Mouse (Mus musculus): Measurements from ENCODE around the gene Ntrk3. TPM values are rescaled to one million over a fixed set of nuclear protein-coding genes. Genes with fewer than 3 reads are reported as not detected.

Gene Ntrk3
- polyA plus RNA-seq, 1 experiment, result 6.1 TPM

GRCm38 (mm10) chr7:78462605-78463004 lies 275.2 kb downstream of the Ntrk3 start:
- Histone ChIP-seq H3K4me1 (ENCODE audit: control insufficient read depth, insufficient read depth, low read length) (no peaks in the 10 kb centered on the region), H3K4me3 (replicated peaks; ENCODE audit: extremely low read depth, low read depth, low read length) (no peak overlapping the region)
- WGBS, result 67% methylated on average over 5 of the region's 5 CpGs
- TF ChIP-seq CTCF (IDR thresholded peaks at IDR 0.05; ENCODE audit: insufficient read depth, low read length), result no peak
- TF ChIP-seq POLR2A (IDR thresholded peaks at IDR 0.05; ENCODE audit: borderline replicate concordance, extremely low read depth, low read depth, low read length), result no peak
- no peak for DNase-seq

- WGBS, result 40% methylated on average over 1 of the region's 1 CpGs
- H3K4me3 ChIP-seq (replicated peaks; ENCODE audit: extremely low read depth, low read depth, low read length), result no peak overlapping the region
- TF ChIP-seq POLR2A (IDR thresholded peaks at IDR 0.05; ENCODE audit: borderline replicate concordance, extremely low read depth, low read depth, low read length), result no peak
- TF ChIP-seq CTCF (IDR thresholded peaks at IDR 0.05; ENCODE audit: insufficient read depth, low read length), result no peak
- no peak for DNase-seq
- H3K4me1 ChIP-seq (ENCODE audit: control insufficient read depth, insufficient read depth, low read length), result no peaks in the 10 kb centered on the region
Observed at GRCm38 (mm10) chr7:78459021-78459420, 278.8 kb downstream of the Ntrk3 start.

GRCm38 (mm10) chr7:78451666-78452065 lies 286.1 kb downstream of the Ntrk3 start:
- Histone ChIP-seq H3K4me1 (ENCODE audit: control insufficient read depth, insufficient read depth, low read length) (no peaks in the 10 kb centered on the region), H3K4me3 (replicated peaks; ENCODE audit: extremely low read depth, low read depth, low read length) (no peak overlapping the region)
- 59% methylated on average over 2 of the region's 2 CpGs for WGBS
- no peak for DNase-seq
- no peak for TF ChIP-seq POLR2A (IDR thresholded peaks at IDR 0.05; ENCODE audit: borderline replicate concordance, extremely low read depth, low read depth, low read length)

- DNase-seq, result no peak
- WGBS, result 74% methylated on average over 6 of the region's 6 CpGs
- no peak for TF ChIP-seq CTCF (IDR thresholded peaks at IDR 0.05; ENCODE audit: insufficient read depth, low read length)
- TF ChIP-seq POLR2A (IDR thresholded peaks at IDR 0.05; ENCODE audit: borderline replicate concordance, extremely low read depth, low read depth, low read length), result no peak
- no peaks in the 10 kb centered on the region for H3K4me1 ChIP-seq (ENCODE audit: control insufficient read depth, insufficient read depth, low read length)
- no peak overlapping the region for H3K4me3 ChIP-seq (replicated peaks; ENCODE audit: extremely low read depth, low read depth, low read length)
Observed at GRCm38 (mm10) chr7:78449909-78450592, 287.8 kb downstream of the Ntrk3 start.

- TF ChIP-seq POLR2A (IDR thresholded peaks at IDR 0.05; ENCODE audit: borderline replicate concordance, extremely low read depth, low read depth, low read length), result no peak
- TF ChIP-seq CTCF (IDR thresholded peaks at IDR 0.05; ENCODE audit: insufficient read depth, low read length), result no peak
- no peak for DNase-seq
- 56% methylated on average over 2 of the region's 2 CpGs for WGBS
Observed at GRCm38 (mm10) chr7:78448841-78449240, 289.0 kb downstream of the Ntrk3 start.

GRCm38 (mm10) chr7:78443373-78444036 lies 294.3 kb downstream of the Ntrk3 start:
- 73% methylated on average over 5 of the region's 5 CpGs for WGBS
- Histone ChIP-seq H3K4me3 (replicated peaks; ENCODE audit: extremely low read depth, low read depth, low read length) (no peak overlapping the region), H3K4me1 (ENCODE audit: control insufficient read depth, insufficient read depth, low read length) (no peaks in the 10 kb centered on the region)
- DNase-seq, result no peak
- no peak for TF ChIP-seq POLR2A (IDR thresholded peaks at IDR 0.05; ENCODE audit: borderline replicate concordance, extremely low read depth, low read depth, low read length)
- TF ChIP-seq CTCF (IDR thresholded peaks at IDR 0.05; ENCODE audit: insufficient read depth, low read length), result no peak

More at GRCm38 (mm10) chr7:78448841-78449240, 289.0 kb downstream of the Ntrk3 start:
- H3K4me1 ChIP-seq (ENCODE audit: control insufficient read depth, insufficient read depth, low read length), result no peaks in the 10 kb centered on the region
- H3K4me3 ChIP-seq (replicated peaks; ENCODE audit: extremely low read depth, low read depth, low read length), result no peak overlapping the region

- Histone ChIP-seq H3K4me3 (replicated peaks; ENCODE audit: extremely low read depth, low read depth, low read length) (no peak overlapping the region), H3K4me1 (ENCODE audit: control insufficient read depth, insufficient read depth, low read length) (no peaks in the 10 kb centered on the region)
- DNase-seq, result no peak
- TF ChIP-seq POLR2A (IDR thresholded peaks at IDR 0.05; ENCODE audit: borderline replicate concordance, extremely low read depth, low read depth, low read length) (no peak), CTCF (IDR thresholded peaks at IDR 0.05; ENCODE audit: insufficient read depth, low read length) (no peak)
Observed at GRCm38 (mm10) chr7:78441706-78442105, 296.1 kb downstream of the Ntrk3 start.

GRCm38 (mm10) chr7:78440896-78441295 lies 296.9 kb downstream of the Ntrk3 start:
- TF ChIP-seq CTCF (IDR thresholded peaks at IDR 0.05; ENCODE audit: insufficient read depth, low read length), result no peak
- TF ChIP-seq POLR2A (IDR thresholded peaks at IDR 0.05; ENCODE audit: borderline replicate concordance, extremely low read depth, low read depth, low read length), result no peak
- 72% methylated on average over 3 of the region's 3 CpGs for WGBS
- no peak overlapping the region for H3K4me3 ChIP-seq (replicated peaks; ENCODE audit: extremely low read depth, low read depth, low read length)
- DNase-seq, result no peak
- no peaks in the 10 kb centered on the region for H3K4me1 ChIP-seq (ENCODE audit: control insufficient read depth, insufficient read depth, low read length)

- TF ChIP-seq CTCF (IDR thresholded peaks at IDR 0.05; ENCODE audit: insufficient read depth, low read length) (no peak), POLR2A (IDR thresholded peaks at IDR 0.05; ENCODE audit: borderline replicate concordance, extremely low read depth, low read depth, low read length) (no peak)
- Histone ChIP-seq H3K4me1 (ENCODE audit: control insufficient read depth, insufficient read depth, low read length) (no peaks in the 10 kb centered on the region), H3K4me3 (replicated peaks; ENCODE audit: extremely low read depth, low read depth, low read length) (no peak overlapping the region)
- 90% methylated on average over 6 of the region's 6 CpGs for WGBS
- DNase-seq, result no peak
Observed at GRCm38 (mm10) chr7:78440476-78440875, 297.3 kb downstream of the Ntrk3 start.

All from lung, adult 2 months (tissue).